Mouse (Mus musculus): ENCODE measurements at regions not wholly inside any gene's neighbourhood (a gene's known extent, or its start where the extent isn't known, plus 50 kb on each side); places are given as distances from the start of the nearest gene placed in this dataset.

- Histone ChIP-seq H3K9ac (no peak overlapping the region), H3K4me1 (no peaks in the 10 kb centered on the region), H3K36me3 (no peaks in the 10 kb centered on the region), H3K4me3 (no peak overlapping the region), H3K27ac (no peak overlapping the region), H3K4me2 (no peak overlapping the region), H3K9me3 (no peaks in the 10 kb centered on the region), H3K27me3 (peaks cover 70% of the 10 kb centered on the region)
- 87% methylated on average over 5 of the region's 5 CpGs for WGBS
- ATAC-seq (ENCODE audit: borderline replicate concordance, extremely low read depth, low FRiP score, low TSS enrichment): no peak
Observed at GRCm38 (mm10) chr2:178598371-178598770, 168.0 kb downstream of the Cdh26 start.

GRCm38 (mm10) chr2:178598836-178599235 lies 168.5 kb downstream of the Cdh26 start:
- Histone ChIP-seq H3K27ac (no peak overlapping the region), H3K36me3 (no peaks in the 10 kb centered on the region), H3K4me1 (no peaks in the 10 kb centered on the region), H3K9me3 (no peaks in the 10 kb centered on the region), H3K27me3 (peaks cover 72% of the 10 kb centered on the region), H3K9ac (no peak overlapping the region), H3K4me2 (no peak overlapping the region), H3K4me3 (no peak overlapping the region)
- ATAC-seq (ENCODE audit: borderline replicate concordance, extremely low read depth, low FRiP score, low TSS enrichment): no peak
- WGBS: 94% methylated on average over 3 of the region's 3 CpGs

GRCm38 (mm10) chr2:178603443-178603842 lies 173.1 kb downstream of the Cdh26 start:
- 69% methylated on average over 2 of the region's 2 CpGs for WGBS
- no peak overlapping the region for H3K27ac ChIP-seq
- H3K4me3 ChIP-seq: no peak overlapping the region
- H3K4me2 ChIP-seq: no peak overlapping the region
- no peak for ATAC-seq (ENCODE audit: borderline replicate concordance, extremely low read depth, low FRiP score, low TSS enrichment)
- no peaks in the 10 kb centered on the region for H3K36me3 ChIP-seq
- peaks cover 19% of the 10 kb centered on the region for H3K4me1 ChIP-seq
- H3K9me3 ChIP-seq: no peaks in the 10 kb centered on the region
- H3K9ac ChIP-seq: no peak overlapping the region
- peaks cover 59% of the 10 kb centered on the region for H3K27me3 ChIP-seq

- no peak overlapping the region for H3K4me2 ChIP-seq
- peaks cover 79% of the 10 kb centered on the region for H3K27me3 ChIP-seq
- WGBS: 20% methylated on average over 4 of the region's 4 CpGs
- H3K9ac ChIP-seq: no peak overlapping the region
- peak; percentile 95 for ATAC-seq (ENCODE audit: borderline replicate concordance, extremely low read depth, low FRiP score, low TSS enrichment)
- no peaks in the 10 kb centered on the region for H3K9me3 ChIP-seq
- no peaks in the 10 kb centered on the region for H3K36me3 ChIP-seq
- no peak overlapping the region for H3K27ac ChIP-seq
- H3K4me3 ChIP-seq: no peak overlapping the region
- H3K4me1 ChIP-seq: peaks cover 19% of the 10 kb centered on the region
Observed at GRCm38 (mm10) chr2:178606733-178607132, 176.4 kb downstream of the Cdh26 start.

GRCm38 (mm10) chr2:178610211-178610975 lies 180.1 kb downstream of the Cdh26 start:
- H3K36me3 ChIP-seq: no peaks in the 10 kb centered on the region
- H3K9ac ChIP-seq: no peak overlapping the region
- ATAC-seq (ENCODE audit: borderline replicate concordance, extremely low read depth, low FRiP score, low TSS enrichment): no peak
- 52% methylated on average over 18 of the region's 18 CpGs for WGBS
- peaks cover 19% of the 10 kb centered on the region for H3K4me1 ChIP-seq
- H3K4me2 ChIP-seq: no peak overlapping the region
- H3K9me3 ChIP-seq: no peaks in the 10 kb centered on the region
- peaks cover 80% of the 10 kb centered on the region for H3K27me3 ChIP-seq
- no peak overlapping the region for H3K27ac ChIP-seq
- no peak overlapping the region for H3K4me3 ChIP-seq

GRCm38 (mm10) chr2:178614761-178615160 lies 184.4 kb downstream of the Cdh26 start:
- Histone ChIP-seq H3K27me3 (peaks cover 58% of the 10 kb centered on the region), H3K4me3 (no peak overlapping the region), H3K4me1 (no peaks in the 10 kb centered on the region), H3K9ac (no peak overlapping the region), H3K4me2 (no peak overlapping the region), H3K9me3 (no peaks in the 10 kb centered on the region), H3K27ac (no peak overlapping the region), H3K36me3 (no peaks in the 10 kb centered on the region)
- 61% methylated on average over 7 of the region's 7 CpGs for WGBS
- ATAC-seq (ENCODE audit: borderline replicate concordance, extremely low read depth, low FRiP score, low TSS enrichment): no peak

- Histone ChIP-seq H3K9me3 (no peaks in the 10 kb centered on the region), H3K27ac (no peak overlapping the region), H3K4me3 (no peak overlapping the region), H3K4me2 (no peak overlapping the region), H3K27me3 (peaks cover 54% of the 10 kb centered on the region), H3K36me3 (no peaks in the 10 kb centered on the region), H3K4me1 (no peaks in the 10 kb centered on the region), H3K9ac (no peak overlapping the region)
- 59% methylated on average over 3 of the region's 3 CpGs for whole genome bisulfite sequencing
- peak; percentile 67; the same call in 1 of the 2 replicates for ATAC-seq (ENCODE audit: borderline replicate concordance, extremely low read depth, low FRiP score, low TSS enrichment)
Observed at GRCm38 (mm10) chr2:178622801-178623200, 192.5 kb downstream of the Cdh26 start.

GRCm38 (mm10) chr2:178624475-178624874 lies 194.1 kb downstream of the Cdh26 start:
- 82% methylated on average over 3 of the region's 3 CpGs for WGBS
- Histone ChIP-seq H3K9me3 (no peaks in the 10 kb centered on the region), H3K27me3 (peaks cover 54% of the 10 kb centered on the region), H3K4me2 (no peak overlapping the region), H3K36me3 (no peaks in the 10 kb centered on the region), H3K27ac (no peak overlapping the region), H3K4me3 (no peak overlapping the region), H3K4me1 (no peaks in the 10 kb centered on the region), H3K9ac (no peak overlapping the region)
- no peak for ATAC-seq (ENCODE audit: borderline replicate concordance, extremely low read depth, low FRiP score, low TSS enrichment)

- WGBS: 90% methylated on average over 1 of the region's 1 CpGs
- H3K36me3 ChIP-seq: no peaks in the 10 kb centered on the region
- H3K9ac ChIP-seq: no peak overlapping the region
- H3K27ac ChIP-seq: no peak overlapping the region
- no peak for ATAC-seq (ENCODE audit: borderline replicate concordance, extremely low read depth, low FRiP score, low TSS enrichment)
- H3K4me1 ChIP-seq: no peaks in the 10 kb centered on the region
- H3K4me2 ChIP-seq: no peak overlapping the region
- no peaks in the 10 kb centered on the region for H3K9me3 ChIP-seq
- H3K4me3 ChIP-seq: no peak overlapping the region
- H3K27me3 ChIP-seq: peaks cover 54% of the 10 kb centered on the region
Observed at GRCm38 (mm10) chr2:178624907-178625306, 194.6 kb downstream of the Cdh26 start.

- H3K27me3 ChIP-seq: peaks cover 24% of the 10 kb centered on the region; the same call in 1 of the 2 replicates
Observed at GRCm38 (mm10) chr2:178629756-178630155, 199.4 kb downstream of the Cdh26 start.

GRCm38 (mm10) chr2:178630511-178630910 lies 200.2 kb downstream of the Cdh26 start:
- peaks cover 24% of the 10 kb centered on the region; the same call in 1 of the 2 replicates for H3K27me3 ChIP-seq
- H3K4me1 ChIP-seq: 0 out of 2 replicates have a peak, but pooled peaks cover 1% of the 10 kb centered on the region
- WGBS: 63% methylated on average over 12 of the region's 12 CpGs
- no peak overlapping the region for H3K27ac ChIP-seq
- ATAC-seq (ENCODE audit: borderline replicate concordance, extremely low read depth, low FRiP score, low TSS enrichment): no peak
- H3K9me3 ChIP-seq: no peaks in the 10 kb centered on the region
- no peaks in the 10 kb centered on the region for H3K36me3 ChIP-seq
- H3K4me2 ChIP-seq: no peak overlapping the region
- no peak overlapping the region for H3K4me3 ChIP-seq
- H3K9ac ChIP-seq: no peak overlapping the region

More at GRCm38 (mm10) chr2:178629756-178630155, 199.4 kb downstream of the Cdh26 start:
- no peaks in the 10 kb centered on the region for H3K9me3 ChIP-seq
- H3K36me3 ChIP-seq: no peaks in the 10 kb centered on the region
- H3K4me2 ChIP-seq: no peak overlapping the region
- no peak for ATAC-seq (ENCODE audit: borderline replicate concordance, extremely low read depth, low FRiP score, low TSS enrichment)
- WGBS: 24% methylated on average over 7 of the region's 7 CpGs
- H3K9ac ChIP-seq: no peak overlapping the region
- H3K4me1 ChIP-seq: no peaks in the 10 kb centered on the region
- H3K27ac ChIP-seq: no peak overlapping the region
- H3K4me3 ChIP-seq: no peak overlapping the region

- H3K36me3 ChIP-seq: no peaks in the 10 kb centered on the region
- H3K4me1 ChIP-seq: 0 out of 2 replicates have a peak, but pooled peaks cover 6% of the 10 kb centered on the region
- H3K4me2 ChIP-seq: no peak overlapping the region
- no peak overlapping the region for H3K4me3 ChIP-seq
- no peak overlapping the region for H3K9ac ChIP-seq
- no peak overlapping the region for H3K27ac ChIP-seq
- 37% methylated on average over 3 of the region's 3 CpGs for WGBS
- H3K9me3 ChIP-seq: no peaks in the 10 kb centered on the region
- peaks cover 18% of the 10 kb centered on the region; the same call in 1 of the 2 replicates for H3K27me3 ChIP-seq
- no peak for ATAC-seq (ENCODE audit: borderline replicate concordance, extremely low read depth, low FRiP score, low TSS enrichment)
Observed at GRCm38 (mm10) chr2:178631336-178631735, 201.0 kb downstream of the Cdh26 start.

Measured in lung, embryonic 15.5 days (tissue).